Mouse (Mus musculus): ENCODE results near the gene Ttc28.

Ttc28 gene

DNA sequence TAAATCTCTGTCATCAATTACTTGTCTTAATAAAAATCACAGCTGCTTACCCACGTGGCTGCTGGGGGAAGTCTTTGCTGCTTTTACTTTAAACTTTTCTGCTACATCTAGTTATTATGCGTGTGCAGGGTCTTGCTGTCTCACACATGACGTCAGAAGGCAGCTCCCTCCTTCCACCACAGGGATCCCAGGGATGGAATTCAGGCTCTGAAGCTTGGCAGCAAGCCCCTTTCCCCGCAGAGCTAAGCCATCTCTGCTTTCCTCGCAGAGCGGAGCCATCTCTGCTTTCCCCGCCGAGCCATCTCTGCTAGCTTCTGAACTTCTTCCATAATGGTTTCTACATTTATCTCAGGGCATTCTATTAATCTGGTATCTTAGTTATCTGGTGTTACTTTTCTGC is 128.3 kb downstream of the Ttc28 start:
- no peak for DNase-seq (ENCODE audit: low spot score in 2 of 2)

DNA sequence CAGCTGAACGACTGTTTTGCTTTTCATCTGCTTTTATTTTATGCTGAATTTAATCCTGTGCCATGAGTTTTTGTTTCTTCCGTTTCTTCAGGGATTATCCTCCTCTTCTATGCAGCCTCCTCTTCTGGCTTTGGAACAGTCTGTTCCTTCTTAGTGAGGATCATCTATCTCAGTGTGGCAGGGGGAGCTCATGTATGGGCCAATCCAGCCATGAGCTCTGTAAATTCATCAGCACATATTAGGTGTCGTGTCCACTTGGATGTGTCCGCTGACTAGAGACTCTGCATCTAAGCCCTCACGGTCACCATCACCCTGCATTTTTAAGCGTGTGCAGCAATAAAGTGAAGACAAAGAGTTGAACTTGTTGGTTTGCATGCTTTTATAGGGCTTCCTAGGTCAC is 128.8 kb downstream of the Ttc28 start:
- no peak for DNase-seq (ENCODE audit: low spot score in 2 of 2)

DNA sequence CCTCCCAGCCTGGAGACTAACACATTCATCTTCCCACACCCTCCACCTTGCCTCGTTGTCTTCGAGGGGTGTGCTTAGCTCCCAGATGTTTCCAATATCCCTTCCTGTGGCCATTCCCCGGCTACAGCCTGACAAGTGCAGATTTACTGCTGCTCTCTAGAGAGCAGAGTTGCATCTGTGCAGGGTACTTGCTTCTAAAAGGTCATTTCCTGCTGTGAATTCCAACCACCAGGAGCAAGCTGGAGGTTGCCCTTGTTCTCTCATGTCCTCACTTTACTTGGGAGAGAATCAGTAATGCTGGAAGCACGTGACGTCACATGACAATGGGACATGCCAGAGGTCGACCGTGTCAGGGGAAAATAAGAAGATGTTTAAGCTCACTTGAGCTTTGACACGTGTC is 131.7 kb downstream of the Ttc28 start:
- DNase-seq (ENCODE audit: low spot score in 2 of 2) = no peak

DNA sequence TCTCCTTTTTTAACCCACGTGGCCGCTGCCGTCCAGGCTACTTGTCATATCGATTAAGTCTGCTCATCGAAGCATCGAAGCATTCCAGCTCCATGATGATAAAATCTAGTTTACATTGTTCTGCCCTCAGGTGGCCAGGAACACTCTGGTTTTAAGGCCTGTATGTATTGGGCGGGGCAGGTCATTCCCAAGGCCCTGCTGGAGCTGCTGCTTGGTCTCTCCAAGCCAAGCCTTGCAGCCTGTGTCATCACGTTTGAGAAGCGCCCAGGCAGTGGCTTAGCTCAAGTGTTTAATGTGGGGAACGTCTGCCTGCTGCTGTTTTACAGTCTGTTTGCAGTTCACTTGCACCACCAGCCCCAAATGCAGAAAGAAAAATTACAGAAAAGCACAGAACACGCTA is 132.5 kb downstream of the Ttc28 start:
- no peak for DNase-seq (ENCODE audit: low spot score in 2 of 2)

DNA sequence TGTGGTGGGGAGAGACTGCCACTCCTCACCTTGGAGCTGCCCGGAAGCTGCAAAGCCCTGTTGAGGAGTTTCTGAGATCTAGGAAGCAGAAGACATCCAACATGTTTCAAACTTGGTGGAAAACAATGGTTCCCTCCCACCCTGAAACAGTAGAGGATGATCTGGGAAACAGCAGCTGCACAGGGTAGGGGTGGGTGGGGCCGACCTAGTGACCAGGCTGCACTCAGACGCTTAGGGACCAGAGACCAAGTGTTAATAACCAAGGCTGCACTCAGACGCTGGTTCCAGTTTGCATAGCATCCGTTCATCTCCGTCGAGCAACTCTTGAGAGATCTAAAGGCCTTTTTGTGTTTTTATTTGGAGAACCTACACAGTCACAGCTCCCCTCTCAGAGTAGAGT is 133.0 kb downstream of the Ttc28 start:
- no peak for DNase-seq (ENCODE audit: low spot score in 2 of 2)

DNA sequence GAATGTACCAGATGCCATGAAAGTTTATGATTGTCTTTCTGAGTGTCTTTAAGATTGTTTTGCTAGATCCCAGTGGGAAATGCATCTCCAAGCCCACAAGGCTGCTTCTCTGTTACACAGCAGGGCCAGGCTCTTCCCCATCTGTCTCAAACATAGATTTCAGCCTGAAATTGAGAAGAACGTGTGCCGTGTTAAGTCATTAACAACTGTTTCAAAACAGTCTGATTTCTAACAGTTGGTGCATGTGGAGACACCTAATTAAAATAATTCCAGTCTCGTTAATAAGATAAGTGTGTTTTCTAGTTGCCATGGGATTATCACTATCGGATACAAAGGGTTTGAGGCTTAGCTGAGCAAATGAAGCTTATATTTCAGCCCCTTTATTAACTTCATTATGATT is 135.4 kb downstream of the Ttc28 start:
- no peak for DNase-seq (ENCODE audit: low spot score in 2 of 2)

- no peak for DNase-seq (ENCODE audit: low spot score in 2 of 2)
Observed at GRCm38 (mm10) chr5:111017319-111017718, 137.7 kb downstream of the Ttc28 start.

GRCm38 (mm10) chr5:111022339-111022738 is 142.7 kb downstream of the Ttc28 start:
- DNase-seq (ENCODE audit: low spot score in 2 of 2) = no peak

DNA sequence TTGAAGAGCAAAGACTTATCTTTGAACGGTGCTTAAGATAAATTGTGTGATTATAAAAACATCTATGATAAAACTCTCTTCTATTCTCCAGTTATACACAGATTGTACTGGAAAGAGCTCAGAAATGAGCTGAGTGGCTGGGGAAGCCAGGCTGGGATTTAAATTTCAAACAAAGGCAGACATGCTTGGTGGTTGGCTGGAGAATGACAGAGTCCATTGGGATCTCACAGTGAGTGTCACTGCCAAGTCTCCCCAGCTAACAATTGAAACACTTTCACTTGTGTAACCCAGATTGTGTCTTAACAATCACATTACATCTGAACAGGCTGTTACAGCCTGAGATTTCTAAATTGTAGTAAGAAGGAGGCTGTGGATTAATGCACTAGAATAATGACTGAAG is 143.3 kb downstream of the Ttc28 start:
- DNase-seq (ENCODE audit: low spot score in 2 of 2) = no peak

- DNase-seq (ENCODE audit: low spot score in 2 of 2) = no peak
Observed at GRCm38 (mm10) chr5:111024621-111025020, 145.0 kb downstream of the Ttc28 start.

DNA sequence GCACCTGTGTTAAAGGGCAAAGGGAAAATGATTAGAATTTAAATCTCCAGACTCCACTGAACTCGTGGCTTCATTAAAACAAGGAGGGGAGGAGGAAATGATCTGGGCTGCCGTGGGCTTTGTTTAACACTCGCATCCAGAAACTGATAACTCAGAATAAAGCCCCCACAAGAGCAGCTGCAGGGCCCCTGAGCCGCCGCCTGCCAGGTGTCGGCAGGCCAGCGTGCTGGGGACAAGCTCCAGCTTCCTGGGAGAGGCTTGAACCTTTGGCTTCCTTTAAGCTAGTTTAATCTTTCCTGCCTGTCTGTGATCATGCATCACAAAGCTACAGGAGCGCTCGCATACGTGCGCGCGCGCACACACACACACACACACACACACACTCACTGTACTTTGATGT is 145.9 kb downstream of the Ttc28 start:
- DNase-seq (ENCODE audit: low spot score in 2 of 2) = no peak

- no peak for DNase-seq (ENCODE audit: low spot score in 2 of 2)
Observed at GRCm38 (mm10) chr5:111026209-111026608, 146.6 kb downstream of the Ttc28 start.

DNA sequence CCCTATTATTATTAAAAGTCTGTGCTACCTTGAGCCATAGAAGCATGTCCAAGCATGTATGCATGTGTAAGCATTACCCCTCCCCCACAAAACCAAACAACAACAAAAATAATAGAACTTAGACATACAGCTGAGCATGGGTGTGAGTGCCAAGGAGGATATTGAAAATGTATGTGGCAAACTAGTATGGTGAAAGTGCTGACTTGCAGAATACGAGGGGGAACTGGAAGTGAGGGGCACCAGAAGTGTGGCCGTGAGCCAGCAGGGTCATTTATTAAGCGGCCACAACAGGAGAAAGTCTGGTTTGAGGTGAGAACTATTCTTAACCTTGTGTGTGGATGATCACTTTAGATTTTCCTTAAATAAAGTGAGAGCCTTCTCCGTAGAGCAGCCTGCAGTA is 148.7 kb downstream of the Ttc28 start:
- DNase-seq (ENCODE audit: low spot score in 2 of 2) = no peak

- DNase-seq (ENCODE audit: low spot score in 2 of 2) = no peak
Observed at GRCm38 (mm10) chr5:111028952-111029351, 149.3 kb downstream of the Ttc28 start.

GRCm38 (mm10) chr5:111032687-111033295 is 153.2 kb downstream of the Ttc28 start:
- DNase-seq (ENCODE audit: low spot score in 2 of 2) = no peak

DNA sequence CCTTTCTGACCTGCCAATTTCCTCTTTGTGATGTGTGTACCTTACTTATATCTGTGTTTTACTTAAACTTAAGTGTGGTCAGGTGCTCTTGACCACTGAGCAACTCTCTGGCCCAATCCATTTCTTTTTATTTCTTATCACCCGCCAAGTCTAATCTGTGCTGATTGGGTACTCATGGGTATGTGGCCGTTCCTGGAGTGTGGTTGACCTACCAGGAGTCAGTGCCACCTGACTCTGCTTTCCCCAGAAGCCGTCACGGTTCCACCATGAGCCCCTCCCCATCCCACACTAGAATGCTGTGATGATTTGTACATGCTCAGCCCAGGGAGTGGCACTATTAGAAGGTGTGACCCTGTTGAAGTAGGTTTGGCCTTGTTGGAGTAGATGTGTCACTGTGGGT is 153.9 kb downstream of the Ttc28 start:
- no peak for DNase-seq (ENCODE audit: low spot score in 2 of 2)

DNA sequence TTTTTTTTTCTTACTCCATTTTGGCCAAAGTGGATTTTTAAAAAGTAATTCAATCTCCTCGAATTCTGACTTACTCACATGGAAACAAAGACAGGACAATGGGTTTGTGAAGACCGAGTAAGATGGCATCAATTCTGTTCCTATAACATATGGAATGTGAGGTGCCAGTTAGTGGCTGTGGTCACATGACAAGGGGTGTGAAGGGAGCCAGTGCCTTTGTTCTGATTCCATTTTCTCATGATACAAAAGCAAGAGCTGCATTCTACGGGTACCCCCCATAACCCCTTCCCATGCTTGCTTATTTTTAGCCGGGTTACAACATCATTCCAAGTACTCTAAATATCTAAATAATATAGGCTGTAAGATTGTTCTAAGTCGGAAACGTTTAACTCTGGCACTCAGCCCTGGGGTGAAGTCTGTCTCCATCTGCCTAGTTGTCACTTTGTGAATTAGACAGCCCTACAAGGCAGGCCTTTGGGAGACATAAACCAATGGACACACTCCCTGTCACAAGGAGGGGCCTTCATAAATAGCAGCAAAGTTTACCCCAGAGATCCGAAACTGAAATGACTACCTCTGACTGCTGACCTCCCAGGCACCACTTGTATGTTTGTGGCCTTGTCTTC is 157.6 kb downstream of the Ttc28 start:
- DNase-seq (ENCODE audit: low spot score in 2 of 2) = no peak

DNA sequence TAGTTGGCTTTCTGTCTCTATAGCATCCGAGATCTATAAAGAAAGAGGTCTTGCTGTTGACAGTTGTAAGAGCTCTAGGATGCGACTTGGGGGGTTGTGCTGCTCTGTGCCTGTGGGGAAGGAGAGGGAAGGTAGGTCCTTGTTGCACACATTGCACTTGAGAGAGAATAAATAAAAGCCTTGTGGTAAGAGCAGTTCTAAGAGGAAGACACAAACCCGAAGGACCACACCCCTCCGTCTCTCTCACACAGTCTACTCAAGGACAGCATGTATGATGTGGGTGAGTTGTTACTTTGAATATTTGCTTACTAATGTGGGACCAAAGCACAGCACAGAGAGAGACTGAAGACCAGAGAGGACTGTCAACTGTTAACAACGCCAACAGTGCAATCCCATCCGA is 160.2 kb downstream of the Ttc28 start:
- DNase-seq (ENCODE audit: low spot score in 2 of 2) = no peak

DNA sequence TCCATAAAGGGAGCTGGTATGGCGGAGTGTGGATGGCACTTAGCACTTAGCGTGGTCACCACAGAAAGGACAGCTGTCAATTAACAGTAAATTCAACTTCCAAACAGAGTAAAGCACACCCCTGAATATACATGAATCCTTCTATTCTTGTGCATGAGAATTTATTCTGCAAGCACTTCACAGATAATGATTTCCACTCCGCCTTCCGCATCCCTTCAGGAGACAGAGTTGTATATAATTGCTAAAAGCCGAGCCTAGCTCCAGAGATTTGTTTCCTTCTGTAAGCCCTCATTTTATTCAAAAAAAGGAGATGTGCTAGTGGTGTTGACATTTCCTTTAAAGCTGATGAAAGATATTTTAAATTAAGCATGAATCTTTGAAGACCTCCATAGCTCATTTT is 162.3 kb downstream of the Ttc28 start:
- DNase-seq (ENCODE audit: low spot score in 2 of 2) = no peak

DNA sequence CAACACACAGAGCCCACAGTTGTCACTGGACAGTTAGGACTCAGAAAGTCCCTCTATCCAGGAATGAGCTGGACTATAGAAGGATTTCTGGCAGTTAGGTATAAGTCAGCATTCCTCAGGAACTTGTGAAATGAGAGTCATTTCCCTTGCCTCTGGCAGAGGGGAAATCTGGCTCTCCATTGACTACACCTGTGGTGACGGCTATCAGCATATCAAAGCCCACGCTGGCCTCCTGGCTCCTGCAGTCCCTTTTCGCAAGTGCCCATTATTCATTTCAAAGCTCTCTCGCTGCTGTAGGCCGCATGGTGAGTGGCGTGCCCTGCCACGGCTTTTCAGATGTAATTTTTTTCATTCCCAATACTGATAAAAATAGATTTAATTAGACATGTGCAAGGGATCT is 164.6 kb downstream of the Ttc28 start:
- DNase-seq (ENCODE audit: low spot score in 2 of 2) = no peak

- no peak for DNase-seq (ENCODE audit: low spot score in 2 of 2)
Observed at GRCm38 (mm10) chr5:111046359-111046758, 166.8 kb downstream of the Ttc28 start.

DNA sequence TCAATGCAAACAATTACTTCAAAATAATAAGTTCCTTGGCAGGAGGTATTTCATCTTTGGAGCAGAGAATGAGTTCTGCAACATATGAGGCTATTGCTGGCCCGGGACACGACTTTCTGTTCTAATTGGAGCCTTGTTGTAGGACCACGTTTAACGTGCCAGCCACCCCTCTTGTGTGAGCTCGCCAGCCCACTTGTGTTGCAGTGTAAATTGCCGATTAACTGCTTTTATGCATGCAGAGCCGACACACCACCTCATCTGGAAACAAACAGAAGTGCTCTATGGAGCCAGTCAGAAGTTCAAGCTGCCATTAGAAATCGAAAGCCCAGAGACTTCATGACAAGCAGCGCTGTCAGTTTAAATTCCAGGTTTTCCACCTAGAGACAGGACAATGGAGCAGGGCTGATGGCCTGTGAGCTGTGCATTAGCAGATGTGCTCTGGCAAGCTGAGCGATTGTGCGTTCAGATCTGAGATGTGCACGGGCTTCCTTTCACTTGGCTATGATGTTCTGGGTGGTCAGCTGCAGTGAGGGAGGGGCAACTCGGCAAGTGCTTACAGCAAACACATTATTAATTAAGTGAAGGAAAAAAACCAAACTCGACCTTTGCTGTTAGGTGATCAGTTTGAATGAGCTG is 167.4 kb downstream of the Ttc28 start:
- DNase-seq (ENCODE audit: low spot score in 2 of 2) = no peak

DNA sequence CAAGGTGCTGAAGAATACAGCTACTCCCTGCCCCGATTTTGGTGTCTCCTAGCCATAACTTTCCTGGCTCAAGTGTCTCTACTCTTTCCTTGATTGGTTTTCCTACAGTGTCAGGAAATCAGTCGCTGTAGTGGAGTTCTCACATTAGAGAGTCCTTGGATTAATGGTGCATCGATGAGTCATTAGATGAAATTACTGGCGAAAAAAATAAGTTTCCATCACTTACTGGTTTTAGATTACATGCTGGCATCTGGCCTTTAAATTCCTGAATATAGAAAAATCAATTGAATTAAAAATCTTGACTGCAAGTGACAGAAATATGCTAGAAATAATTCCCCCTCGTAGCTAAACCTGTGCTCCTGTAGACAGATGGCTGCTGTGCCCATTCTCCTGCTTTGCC is 168.4 kb downstream of the Ttc28 start:
- no peak for DNase-seq (ENCODE audit: low spot score in 2 of 2)

GRCm38 (mm10) chr5:111049584-111049983 is 170.0 kb downstream of the Ttc28 start:
- no peak for DNase-seq (ENCODE audit: low spot score in 2 of 2)
